Mouse (Mus musculus) forebrain, embryonic 14.5 days (tissue): ENCODE data around the gene Ctnnb1. TPM values are rescaled to one million over a fixed set of nuclear protein-coding genes. Genes with fewer than 3 reads are reported as not detected.
A peak's percentile ranks its signal among the peaks of the same experiment; 100 is the strongest.

Source experiments
- ATAC-seq: fragments of 200-750 bp; cut with Nextera tagmentation; 2 replicates; pipeline ENCODE4 v1.8.0; 2017; ENCODE audit warnings: mild to moderate bottlenecking, moderate library complexity
- DNase-seq: peaks from one replicate; pipeline ENCODE4 v3.0.0-alpha.2; 2015; ENCODE audit warnings: low spot score
- H3K27ac ChIP-seq: fragments of 300-500 bp; sonication (generic); 2 replicates; pipeline ENCODE4 v1.5.1; 2014; ENCODE audit warnings: low read depth, mild to moderate bottlenecking, control low read depth, low read length, moderate library complexity
- H3K27me3 ChIP-seq: fragments of 300-500 bp; sonication (generic); replicated peaks from 2 replicates; pipeline ENCODE4 v1.6.1; 2014; ENCODE audit warnings: low read length, control low read depth, mixed read lengths; ENCODE audit not compliant: control insufficient read depth, insufficient read depth
- H3K36me3 ChIP-seq: fragments of 300-500 bp; sonication (generic); 2 replicates; pipeline ENCODE4 v1.6.1; 2014; ENCODE audit warnings: low read length, control low read depth; ENCODE audit not compliant: control insufficient read depth, insufficient read depth
- H3K4me1 ChIP-seq: fragments of 300-500 bp; sonication (generic); 2 replicates; pipeline ENCODE4 v1.6.1; 2014; ENCODE audit warnings: antibody characterized with exemption, low read length, control low read depth; ENCODE audit not compliant: control insufficient read depth, insufficient read depth
- H3K4me2 ChIP-seq: fragments of 300-500 bp; sonication (generic); 2 replicates; pipeline ENCODE4 v1.6.1; 2014; ENCODE audit warnings: mild to moderate bottlenecking, control low read depth, low read length
- H3K4me3 ChIP-seq: fragments of 300-500 bp; sonication (generic); 2 replicates; pipeline ENCODE4 v1.5.1; 2014; ENCODE audit warnings: low read depth, low read length, control low read depth
- H3K9ac ChIP-seq: fragments of 300-500 bp; sonication (generic); 2 replicates; pipeline ENCODE4 v1.6.1; 2014; ENCODE audit warnings: mild to moderate bottlenecking, low read length, control low read depth, moderate library complexity
- H3K9me3 ChIP-seq: fragments of 300-500 bp; sonication (generic); replicated peaks from 2 replicates; pipeline ENCODE4 v1.6.1; 2016; ENCODE audit warnings: low read length, control low read depth, mixed read lengths; ENCODE audit not compliant: control insufficient read depth
- WGBS: fragments of 180-500 bp; shearing (Covaris S2); extraction: QIAGEN DNeasy Blood & Tissue Kit; methylation state at CpG from one replicate; pipeline ENCODE4 v1.1.7; 2014; 5-methylcytosine and 5-hydroxymethylcytosine counted together
- polyA plus RNA-seq: library from polyadenylated mRNA; unstranded; fragments of >200 nt; fragmentation: Nextera tagmentation; extraction: Ambion mirVana; gene quantifications from 2 replicates; pipeline ENCODE4 v1.2.1, GENCODE M21; 2014

Gene Ctnnb1
- polyA plus RNA-seq, result 788 and 853 TPM in 2 replicates

DNA sequence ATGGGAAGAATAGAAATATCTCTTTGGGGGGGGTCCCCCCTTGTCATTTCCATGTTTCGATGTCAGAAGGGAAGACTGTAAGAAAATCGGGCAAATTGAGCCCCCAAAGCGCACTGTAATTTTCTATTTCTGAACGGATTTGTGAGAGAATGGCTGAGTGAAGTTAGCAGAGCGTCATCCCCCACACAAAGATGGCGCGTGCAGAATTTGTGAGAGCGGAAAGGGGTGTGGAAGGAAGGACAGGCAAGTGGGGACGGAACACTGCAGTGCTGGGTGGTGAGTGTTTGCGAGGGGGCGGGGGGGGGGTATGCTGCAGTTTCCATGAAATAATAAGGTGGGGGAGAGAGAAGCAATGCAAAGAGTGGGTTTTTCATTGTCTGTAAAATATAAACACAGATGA lies at the start of gene Ctnnb1:
Gene Ctnnb1 (plus strand): TSS at position 136 of the 400 bp plus-strand sequence.
- Histone ChIP-seq H3K4me1 (peaks cover 4% of the 10 kb centered on the region; the same call in 1 of the 2 replicates), H3K4me3 (no peak within 1 kb of the TSS), H3K27me3 (no peaks in the 10 kb centered on the region), H3K9me3 (no peaks in the 10 kb centered on the region), H3K36me3 (no peaks in the 10 kb centered on the region), H3K27ac (peak within 1 kb of the TSS; percentile 72), H3K9ac (peak within 1 kb of the TSS; percentile 44), H3K4me2 (peak within 1 kb of the TSS; percentile 20; the same call in 1 of the 2 replicates)
- ATAC-seq, result no peak
- WGBS, result 36% methylated on average over 11 of the region's 11 CpGs
- DNase-seq, result peak; percentile 58

DNA sequence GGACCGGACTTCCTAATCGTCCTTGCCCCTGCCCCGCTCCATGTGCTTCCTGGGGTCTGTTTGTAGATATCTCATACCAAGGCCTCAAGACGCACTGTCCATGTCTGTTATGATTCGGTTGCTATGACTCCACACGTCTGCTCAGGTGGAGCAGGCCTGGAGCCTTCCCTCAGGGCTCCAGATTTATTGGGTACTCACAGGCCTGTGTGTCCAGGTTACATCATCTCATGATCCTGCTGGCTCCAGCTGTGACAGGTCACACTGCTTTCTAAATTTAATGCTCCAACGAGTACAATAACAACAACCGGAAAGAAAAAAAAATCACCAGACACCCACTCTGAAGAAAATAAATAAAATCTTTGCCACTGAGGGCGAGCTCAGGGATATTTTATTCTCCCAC lies 48.7 kb upstream of the Ctnnb1 start:
- Histone ChIP-seq H3K27me3 (no peaks in the 10 kb centered on the region), H3K4me1 (peaks cover 5% of the 10 kb centered on the region), H3K9ac (no peak overlapping the region), H3K36me3 (no peaks in the 10 kb centered on the region), H3K4me3 (no peak overlapping the region), H3K27ac (no peak overlapping the region), H3K9me3 (no peaks in the 10 kb centered on the region), H3K4me2 (no peak overlapping the region)
- DNase-seq, result no peak
- no peak for ATAC-seq
- 85% methylated on average over 9 of the region's 9 CpGs for WGBS

DNA sequence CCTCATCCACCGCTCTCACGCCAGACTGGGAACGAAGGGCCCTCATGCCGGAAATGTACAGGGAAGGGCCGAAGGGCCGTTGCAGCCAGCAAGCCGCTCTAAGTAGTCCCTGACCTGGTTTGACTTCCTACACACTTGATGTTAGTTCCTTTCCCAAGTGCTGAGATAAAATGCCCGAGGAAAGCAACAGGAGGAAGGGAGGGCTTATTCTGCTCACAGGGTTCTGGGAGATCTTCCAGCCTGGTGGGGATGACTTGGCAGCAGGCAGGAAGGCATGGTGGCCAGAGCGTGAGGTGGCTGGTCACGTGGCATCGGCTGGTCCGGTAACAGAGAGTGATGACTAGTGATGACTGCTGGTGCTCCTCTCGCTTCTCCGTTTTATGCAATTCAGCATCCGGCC lies 47.9 kb upstream of the Ctnnb1 start:
- WGBS, result 95% methylated on average over 15 of the region's 15 CpGs

DNA sequence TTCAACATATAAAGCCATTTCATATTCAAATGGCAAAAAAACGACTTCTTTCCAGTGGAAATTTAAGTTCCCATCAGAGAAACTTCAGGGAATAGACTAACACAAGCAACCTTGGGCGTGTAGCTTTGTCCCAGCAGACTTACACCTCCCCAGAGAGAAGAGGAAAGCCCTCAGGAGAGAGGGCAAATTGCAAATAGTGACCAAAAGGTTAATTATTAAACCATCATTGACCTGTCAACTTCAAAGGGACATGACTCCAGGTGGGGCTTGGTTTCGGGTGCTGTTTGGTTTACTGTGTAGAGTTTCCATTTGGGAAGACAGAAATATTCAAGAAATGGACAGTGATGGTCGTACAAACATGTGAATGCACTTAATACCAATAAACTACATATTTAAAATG lies 47.2 kb upstream of the Ctnnb1 start:
- Histone ChIP-seq H3K36me3 (no peaks in the 10 kb centered on the region), H3K4me3 (no peak overlapping the region), H3K27ac (no peak overlapping the region), H3K9ac (no peak overlapping the region), H3K4me2 (no peak overlapping the region), H3K4me1 (no peaks in the 10 kb centered on the region; the same call in 1 of the 2 replicates), H3K9me3 (no peaks in the 10 kb centered on the region), H3K27me3 (no peaks in the 10 kb centered on the region)
- ATAC-seq, result no peak
- 84% methylated on average over 4 of the region's 4 CpGs for whole genome bisulfite sequencing
- DNase-seq, result no peak

More for the DNA sequence above, 47.9 kb upstream of the Ctnnb1 start:
- Histone ChIP-seq H3K36me3 (no peaks in the 10 kb centered on the region), H3K4me2 (no peak overlapping the region), H3K27ac (no peak overlapping the region), H3K27me3 (no peaks in the 10 kb centered on the region), H3K9ac (no peak overlapping the region), H3K9me3 (no peaks in the 10 kb centered on the region), H3K4me3 (no peak overlapping the region), H3K4me1 (peaks cover 5% of the 10 kb centered on the region)
- ATAC-seq, result no peak
- no peak for DNase-seq

DNA sequence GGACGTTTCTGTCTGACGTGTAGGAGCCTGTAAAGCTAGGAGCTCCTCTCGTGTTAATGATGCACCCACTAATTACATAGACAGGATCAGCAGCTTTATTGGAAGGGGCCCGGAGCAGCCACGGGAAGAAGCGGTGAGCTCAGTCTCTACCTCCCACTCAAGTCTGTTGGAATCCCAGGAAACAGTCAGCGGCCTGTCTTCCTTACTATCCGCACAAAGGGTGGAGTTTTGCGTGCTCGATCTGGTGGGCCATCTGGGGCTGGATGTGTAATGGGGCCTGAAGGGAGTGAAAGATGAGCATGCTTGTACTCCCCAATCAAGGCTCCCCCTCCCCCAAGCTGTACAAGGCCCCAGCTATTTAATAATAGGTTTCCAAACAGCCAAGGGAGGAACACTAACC lies 44.3 kb upstream of the Ctnnb1 start:
- Histone ChIP-seq H3K27me3 (no peaks in the 10 kb centered on the region), H3K9ac (no peak overlapping the region), H3K4me2 (no peak overlapping the region), H3K9me3 (no peaks in the 10 kb centered on the region), H3K4me3 (no peak overlapping the region), H3K27ac (peak overlapping the region; percentile 23), H3K36me3 (no peaks in the 10 kb centered on the region), H3K4me1 (no peaks in the 10 kb centered on the region)
- DNase-seq, result peak; percentile 51
- ATAC-seq, result peak; percentile 70
- WGBS, result 45% methylated on average over 10 of the region's 10 CpGs

DNA sequence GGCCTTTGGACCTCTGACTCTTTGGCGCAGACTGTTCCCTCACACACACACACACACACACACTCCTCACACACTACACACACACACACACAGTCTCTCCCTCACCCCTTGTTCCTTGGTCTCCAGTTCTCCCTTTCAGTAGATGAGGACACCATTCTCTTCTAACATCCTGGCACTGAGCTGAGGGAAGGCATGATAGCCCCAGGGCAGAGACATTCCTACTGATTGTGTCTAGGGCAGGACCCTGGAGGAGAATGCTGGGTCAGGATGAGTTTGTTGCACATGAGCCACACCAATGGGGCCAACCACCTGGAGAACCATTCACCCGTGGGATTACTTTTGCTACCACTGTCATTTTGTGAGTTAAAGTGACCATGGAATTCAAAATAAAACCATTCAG lies 41.4 kb upstream of the Ctnnb1 start:
- H3K36me3 ChIP-seq, result no peaks in the 10 kb centered on the region
- H3K9me3 ChIP-seq, result no peaks in the 10 kb centered on the region
- WGBS, result 88% methylated on average over 2 of the region's 2 CpGs
- DNase-seq (no peak), ATAC-seq (no peak)
- H3K4me3 ChIP-seq, result no peak overlapping the region
- H3K4me2 ChIP-seq, result no peak overlapping the region
- H3K27ac ChIP-seq, result no peak overlapping the region
- H3K9ac ChIP-seq, result no peak overlapping the region
- H3K4me1 ChIP-seq, result no peaks in the 10 kb centered on the region
- H3K27me3 ChIP-seq, result no peaks in the 10 kb centered on the region

DNA sequence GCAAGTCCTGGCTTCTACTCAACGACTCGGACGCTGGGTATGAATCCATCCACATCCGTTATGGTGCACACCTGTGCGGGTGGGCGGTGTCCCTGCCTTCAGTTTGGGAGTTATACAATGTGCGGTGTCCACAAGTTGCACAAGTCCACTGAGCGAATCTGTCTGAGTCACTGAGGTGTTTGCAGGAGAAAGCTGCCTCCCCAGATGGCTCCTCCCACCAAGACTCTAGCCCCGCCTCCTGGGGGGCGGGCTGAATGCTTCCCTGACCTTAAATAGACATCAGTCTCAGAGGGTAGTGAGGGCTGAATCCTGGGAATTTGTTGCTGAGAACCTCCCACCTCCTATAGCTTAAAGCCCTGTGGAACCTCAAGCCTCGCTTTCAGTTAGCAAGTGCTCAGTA lies 35.6 kb upstream of the Ctnnb1 start:
- no peak overlapping the region for H3K4me3 ChIP-seq
- H3K27me3 ChIP-seq, result no peaks in the 10 kb centered on the region
- no peak overlapping the region for H3K9ac ChIP-seq
- H3K4me1 ChIP-seq, result no peaks in the 10 kb centered on the region
- no peaks in the 10 kb centered on the region for H3K36me3 ChIP-seq
- WGBS, result 92% methylated on average over 11 of the region's 11 CpGs
- no peak overlapping the region for H3K4me2 ChIP-seq
- no peaks in the 10 kb centered on the region for H3K9me3 ChIP-seq
- no peak for ATAC-seq
- no peak for DNase-seq
- H3K27ac ChIP-seq, result no peak overlapping the region

DNA sequence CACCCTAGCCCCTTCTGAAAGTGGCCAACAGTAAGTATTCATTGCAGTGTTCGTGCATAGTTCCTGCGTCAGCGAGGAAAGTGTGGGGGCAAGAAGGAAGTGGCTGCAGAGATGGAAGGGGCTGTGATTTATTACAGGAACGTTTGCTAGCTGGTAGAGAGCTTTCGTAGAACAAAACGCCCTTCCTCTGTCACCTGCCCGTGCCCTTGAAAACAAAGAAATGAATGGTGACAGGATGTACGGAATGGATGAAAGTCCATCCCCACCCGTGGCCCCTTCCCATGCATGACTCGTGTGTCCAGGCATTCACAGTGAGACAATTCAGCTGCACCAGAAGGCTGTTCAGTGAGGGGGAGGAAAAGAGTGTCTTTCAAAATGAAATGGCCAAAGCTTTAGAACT lies 35.0 kb upstream of the Ctnnb1 start:
- Histone ChIP-seq H3K27me3 (no peaks in the 10 kb centered on the region), H3K36me3 (no peaks in the 10 kb centered on the region), H3K9ac (no peak overlapping the region), H3K27ac (no peak overlapping the region), H3K9me3 (no peaks in the 10 kb centered on the region), H3K4me1 (no peaks in the 10 kb centered on the region), H3K4me3 (no peak overlapping the region), H3K4me2 (no peak overlapping the region)
- 74% methylated on average over 10 of the region's 10 CpGs for WGBS
- no peak for ATAC-seq
- no peak for DNase-seq

DNA sequence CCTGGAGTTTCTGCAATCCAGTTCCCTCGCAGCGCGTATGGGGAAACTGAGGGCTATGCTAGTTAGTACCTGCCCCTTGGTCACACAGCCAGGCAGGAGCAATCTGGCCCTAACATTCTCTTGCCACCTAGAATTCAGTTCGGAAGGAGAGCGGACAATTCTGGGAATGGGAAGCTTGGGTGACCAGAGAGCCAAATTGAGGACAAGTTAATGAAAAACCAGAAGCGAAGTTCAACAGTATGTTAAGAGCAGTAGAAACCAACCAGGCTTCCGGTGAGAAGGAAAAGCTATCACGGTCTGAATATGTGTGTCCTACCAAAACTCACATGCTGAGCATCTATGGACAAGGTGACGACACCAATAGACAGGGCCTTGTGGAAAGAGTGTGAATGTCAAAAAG lies 34.6 kb upstream of the Ctnnb1 start:
- no peak for ATAC-seq

More for the DNA sequence above, 34.6 kb upstream of the Ctnnb1 start:
- 98% methylated on average over 9 of the region's 9 CpGs for WGBS
- DNase-seq, result no peak
- Histone ChIP-seq H3K4me3 (no peak overlapping the region), H3K36me3 (no peaks in the 10 kb centered on the region), H3K27me3 (no peaks in the 10 kb centered on the region), H3K9me3 (no peaks in the 10 kb centered on the region), H3K27ac (no peak overlapping the region), H3K4me2 (no peak overlapping the region), H3K4me1 (no peaks in the 10 kb centered on the region), H3K9ac (no peak overlapping the region)
